Mouse (Mus musculus): ENCODE results near the gene Wwp2. TPM values are rescaled to one million over a fixed set of nuclear protein-coding genes. Genes with fewer than 3 reads are reported as not detected.

The Wwp2 gene
- polyA plus RNA-seq, 1 experiment from 2014 or later: 25.2 TPM

DNA sequence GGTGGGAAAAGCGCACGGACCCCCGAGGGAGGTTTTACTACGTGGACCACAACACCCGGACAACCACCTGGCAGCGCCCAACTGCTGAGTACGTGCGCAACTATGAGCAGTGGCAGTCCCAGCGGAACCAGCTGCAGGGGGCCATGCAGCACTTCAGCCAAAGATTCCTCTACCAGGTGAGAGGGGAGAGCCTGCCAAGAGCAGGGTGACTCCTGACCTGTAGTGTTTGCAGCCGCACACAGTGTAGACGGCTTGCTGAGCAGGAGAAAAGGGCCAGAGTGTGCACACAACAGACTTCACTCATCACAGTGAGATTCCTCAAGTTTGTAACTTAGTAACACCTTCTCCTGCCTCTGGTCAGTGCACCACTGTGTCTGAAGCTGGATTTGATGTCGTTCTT lies 104.5 kb downstream of the Wwp2 start:
- no peak overlapping the region for H3K4me2 ChIP-seq (replicated peaks; ENCODE audit: low read depth)
- no peaks in the 10 kb centered on the region for H3K4me1 ChIP-seq (replicated peaks; ENCODE audit: control insufficient read depth, insufficient read depth)
- H3K4me3 ChIP-seq (ENCODE audit: low read depth, low read length): no peak overlapping the region
- ATAC-seq (ENCODE audit: low FRiP score, low TSS enrichment) (no peak), DNase-seq (ENCODE audit: low spot score) (no peak)
- H3K9me3 ChIP-seq (ENCODE audit: control insufficient read depth, low read length): no peaks in the 10 kb centered on the region
- 85% methylated on average over 12 of the region's 12 CpGs for WGBS
- H3K27me3 ChIP-seq (ENCODE audit: control insufficient read depth, insufficient read depth, low read length): no peaks in the 10 kb centered on the region
- TF ChIP-seq EP300 (optimal IDR thresholded peaks at IDR 0.05) (no peak), CTCF (IDR thresholded peaks at IDR 0.05; ENCODE audit: low read depth) (no peak)
- H3K27ac ChIP-seq (replicated peaks): no peak overlapping the region
- H3K9ac ChIP-seq (ENCODE audit: low read length): no peak overlapping the region
- 0 out of 2 replicates have a peak, but pooled peaks cover 3% of the 10 kb centered on the region for H3K36me3 ChIP-seq (ENCODE audit: control insufficient read depth, insufficient read depth, low read length)

DNA sequence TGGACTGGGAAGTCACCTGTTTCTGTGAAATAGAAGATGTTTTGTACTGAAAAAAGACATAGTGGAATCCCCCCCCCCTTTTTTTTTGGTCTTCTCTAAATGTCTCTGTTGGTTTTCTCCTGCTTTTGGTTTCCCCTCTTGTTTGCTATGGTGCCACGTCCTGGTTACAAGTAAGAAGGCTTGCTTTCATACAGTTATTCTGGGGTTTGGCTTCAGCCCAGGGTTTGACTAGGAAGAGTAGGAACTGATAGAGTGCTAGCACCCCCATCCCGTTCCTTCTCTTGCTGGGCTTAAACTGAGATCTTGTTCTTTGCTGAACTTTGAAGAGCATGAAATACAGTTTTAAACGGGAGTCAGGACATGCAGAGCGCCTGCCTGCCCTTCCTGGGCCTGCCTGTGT lies 105.2 kb downstream of the Wwp2 start:
- H3K9me3 ChIP-seq (ENCODE audit: control insufficient read depth, low read length): no peaks in the 10 kb centered on the region
- H3K27ac ChIP-seq (replicated peaks): no peak overlapping the region
- H3K4me1 ChIP-seq (replicated peaks; ENCODE audit: control insufficient read depth, insufficient read depth): no peaks in the 10 kb centered on the region
- no peak for TF ChIP-seq CTCF (IDR thresholded peaks at IDR 0.05; ENCODE audit: low read depth)
- no peak for ATAC-seq (ENCODE audit: low FRiP score, low TSS enrichment)
- H3K27me3 ChIP-seq (ENCODE audit: control insufficient read depth, insufficient read depth, low read length): no peaks in the 10 kb centered on the region
- no peak overlapping the region for H3K9ac ChIP-seq (ENCODE audit: low read length)
- H3K36me3 ChIP-seq (ENCODE audit: control insufficient read depth, insufficient read depth, low read length): 0 out of 2 replicates have a peak, but pooled peaks cover 5% of the 10 kb centered on the region
- WGBS: 76% methylated on average over 4 of the region's 4 CpGs
- no peak overlapping the region for H3K4me3 ChIP-seq (ENCODE audit: low read depth, low read length)
- DNase-seq (ENCODE audit: low spot score): no peak
- H3K4me2 ChIP-seq (replicated peaks; ENCODE audit: low read depth): no peak overlapping the region

DNA sequence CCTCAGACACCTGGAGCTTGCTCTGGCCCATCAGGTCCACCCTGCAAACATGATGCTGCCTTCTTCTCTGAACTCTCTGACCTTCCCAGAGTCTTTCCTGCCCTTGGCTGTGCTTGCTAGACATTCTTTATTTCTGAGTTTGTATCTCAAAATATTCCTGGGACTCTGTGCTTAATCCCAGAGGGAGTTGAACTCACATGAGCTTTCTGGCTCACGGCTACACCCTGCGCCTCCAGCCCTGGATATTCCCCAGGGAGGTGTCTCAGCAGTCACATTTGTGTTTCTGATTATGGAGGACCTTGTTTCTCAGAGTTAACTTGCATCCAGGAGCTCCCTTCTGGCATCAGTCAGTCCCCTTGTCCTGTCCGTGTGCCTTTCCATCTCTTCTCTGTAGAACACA lies 106.0 kb downstream of the Wwp2 start:
- Histone ChIP-seq H3K36me3 (ENCODE audit: control insufficient read depth, insufficient read depth, low read length) (0 out of 2 replicates have a peak, but pooled peaks cover 5% of the 10 kb centered on the region), H3K4me2 (replicated peaks; ENCODE audit: low read depth) (no peak overlapping the region), H3K4me1 (replicated peaks; ENCODE audit: control insufficient read depth, insufficient read depth) (no peaks in the 10 kb centered on the region), H3K9me3 (ENCODE audit: control insufficient read depth, low read length) (no peaks in the 10 kb centered on the region), H3K4me3 (ENCODE audit: low read depth, low read length) (no peak overlapping the region), H3K9ac (ENCODE audit: low read length) (no peak overlapping the region), H3K27ac (replicated peaks) (no peak overlapping the region), H3K27me3 (ENCODE audit: control insufficient read depth, insufficient read depth, low read length) (no peaks in the 10 kb centered on the region)
- TF ChIP-seq EP300 (optimal IDR thresholded peaks at IDR 0.05) (no peak), CTCF (IDR thresholded peaks at IDR 0.05; ENCODE audit: low read depth) (no peak)
- 82% methylated on average over 3 of the region's 3 CpGs for WGBS
- DNase-seq (ENCODE audit: low spot score) (no peak), ATAC-seq (ENCODE audit: low FRiP score, low TSS enrichment) (no peak)

DNA sequence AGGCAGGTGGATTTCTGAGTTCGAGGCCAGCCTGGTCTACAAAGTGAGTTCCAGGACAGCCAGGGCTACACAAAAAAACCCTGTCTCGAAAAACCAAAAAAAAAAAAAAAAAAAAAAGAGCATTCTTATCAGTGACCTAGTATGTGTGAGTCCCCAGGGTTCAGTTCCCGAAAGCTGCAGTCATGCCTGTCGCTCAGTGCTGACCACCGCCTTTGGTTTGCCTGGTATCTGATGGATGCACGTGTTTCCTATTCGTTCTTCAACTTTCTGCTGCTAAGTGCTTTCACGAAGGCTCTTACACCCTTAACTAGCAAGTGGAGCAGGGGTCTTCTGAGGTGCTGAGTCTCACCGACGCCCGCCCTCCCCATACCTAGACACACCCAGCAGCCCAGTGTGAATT lies 107.5 kb downstream of the Wwp2 start:
- Histone ChIP-seq H3K4me2 (replicated peaks; ENCODE audit: low read depth) (no peak overlapping the region), H3K9me3 (ENCODE audit: control insufficient read depth, low read length) (no peaks in the 10 kb centered on the region), H3K4me1 (replicated peaks; ENCODE audit: control insufficient read depth, insufficient read depth) (no peaks in the 10 kb centered on the region), H3K27me3 (ENCODE audit: control insufficient read depth, insufficient read depth, low read length) (no peaks in the 10 kb centered on the region), H3K27ac (replicated peaks) (no peak overlapping the region), H3K4me3 (ENCODE audit: low read depth, low read length) (no peak overlapping the region), H3K9ac (ENCODE audit: low read length) (no peak overlapping the region), H3K36me3 (ENCODE audit: control insufficient read depth, insufficient read depth, low read length) (peaks cover 5% of the 10 kb centered on the region; the same call in 1 of the 2 replicates)
- DNase-seq (ENCODE audit: low spot score) (no peak), ATAC-seq (ENCODE audit: low FRiP score, low TSS enrichment) (no peak)
- 89% methylated on average over 9 of the region's 11 CpGs for WGBS
- no peak for TF ChIP-seq CTCF (IDR thresholded peaks at IDR 0.05; ENCODE audit: low read depth)
- no peak for TF ChIP-seq EP300 (optimal IDR thresholded peaks at IDR 0.05)

DNA sequence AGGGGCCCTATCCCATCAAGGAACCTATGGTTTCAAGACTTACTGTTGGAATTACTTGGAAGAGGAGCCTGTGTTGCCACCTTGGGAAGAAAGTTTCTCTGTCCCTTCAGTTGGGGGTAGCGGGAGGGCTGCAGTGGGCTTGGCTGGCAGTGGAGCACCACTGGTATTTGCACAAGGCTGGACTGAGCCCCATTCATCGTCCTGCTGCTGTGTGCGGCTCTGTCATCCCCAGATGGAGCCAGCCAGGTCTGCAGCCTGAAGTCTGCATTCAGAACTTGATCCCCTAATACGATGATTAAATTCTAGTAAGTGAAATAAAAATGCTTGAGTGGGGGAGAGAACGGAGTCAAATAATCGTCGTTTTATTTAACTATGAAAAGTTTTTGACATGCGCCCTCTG lies 108.0 kb downstream of the Wwp2 start:
- no peak overlapping the region for H3K9ac ChIP-seq (ENCODE audit: low read length)
- WGBS: 69% methylated on average over 8 of the region's 8 CpGs
- H3K9me3 ChIP-seq (ENCODE audit: control insufficient read depth, low read length): no peaks in the 10 kb centered on the region
- H3K27ac ChIP-seq (replicated peaks): no peak overlapping the region
- no peak overlapping the region for H3K4me2 ChIP-seq (replicated peaks; ENCODE audit: low read depth)
- ATAC-seq (ENCODE audit: low FRiP score, low TSS enrichment) (no peak), DNase-seq (ENCODE audit: low spot score) (no peak)
- H3K36me3 ChIP-seq (ENCODE audit: control insufficient read depth, insufficient read depth, low read length): peaks cover 5% of the 10 kb centered on the region; the same call in 1 of the 2 replicates
- no peaks in the 10 kb centered on the region for H3K4me1 ChIP-seq (replicated peaks; ENCODE audit: control insufficient read depth, insufficient read depth)
- TF ChIP-seq EP300 (optimal IDR thresholded peaks at IDR 0.05) (no peak), CTCF (IDR thresholded peaks at IDR 0.05; ENCODE audit: low read depth) (no peak)
- no peaks in the 10 kb centered on the region for H3K27me3 ChIP-seq (ENCODE audit: control insufficient read depth, insufficient read depth, low read length)
- H3K4me3 ChIP-seq (ENCODE audit: low read depth, low read length): no peak overlapping the region

DNA sequence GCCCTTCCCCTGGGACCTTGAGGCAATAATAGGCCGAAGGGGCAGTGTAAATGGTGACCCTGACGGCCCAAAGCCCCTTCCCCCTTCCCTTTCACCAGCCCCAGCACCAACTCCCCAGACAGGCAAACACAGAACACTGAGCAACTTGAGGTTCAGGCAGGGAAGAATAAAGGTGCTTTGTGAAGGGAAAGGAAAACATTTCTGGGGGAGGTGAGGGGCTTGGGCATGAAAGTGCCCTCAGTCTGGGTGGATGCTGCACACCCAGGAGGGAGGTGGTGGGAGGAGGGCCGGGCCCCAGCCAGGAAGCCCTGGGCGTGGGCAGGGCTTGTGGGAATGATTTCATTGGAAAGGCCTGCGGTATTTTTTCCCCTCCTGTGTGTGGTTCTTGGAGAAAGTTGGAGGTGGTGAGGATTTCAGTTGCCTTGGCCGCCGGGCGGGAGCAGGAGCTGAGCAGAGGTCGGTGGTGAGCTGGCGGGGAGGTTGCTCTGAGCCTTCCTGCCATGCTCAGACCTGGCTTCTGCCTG lies 108.5 kb downstream of the Wwp2 start:
- Histone ChIP-seq H3K36me3 (ENCODE audit: control insufficient read depth, insufficient read depth, low read length) (peaks cover 5% of the 10 kb centered on the region; the same call in 1 of the 2 replicates), H3K27me3 (ENCODE audit: control insufficient read depth, insufficient read depth, low read length) (no peaks in the 10 kb centered on the region), H3K9me3 (ENCODE audit: control insufficient read depth, low read length) (no peaks in the 10 kb centered on the region), H3K4me3 (ENCODE audit: low read depth, low read length) (no peak overlapping the region), H3K9ac (ENCODE audit: low read length) (peak overlapping the region; percentile 31; the same call in 1 of the 2 replicates), H3K4me2 (replicated peaks; ENCODE audit: low read depth) (no peak overlapping the region), H3K4me1 (replicated peaks; ENCODE audit: control insufficient read depth, insufficient read depth) (no peaks in the 10 kb centered on the region), H3K27ac (replicated peaks) (0 out of 2 replicates have a peak overlapping the region, but pooled peaks have one; percentile 24)
- 44% methylated on average over 10 of the region's 10 CpGs for WGBS
- ATAC-seq (ENCODE audit: low FRiP score, low TSS enrichment) (peak; percentile 52; the same call in 1 of the 2 replicates), DNase-seq (ENCODE audit: low spot score) (peak; percentile 40)
- no peak for TF ChIP-seq CTCF (IDR thresholded peaks at IDR 0.05; ENCODE audit: low read depth)

Data from stomach, postnatal 0 days (tissue).